Mouse (Mus musculus) olfactory bulb, adult 2 months (tissue): ENCODE data around the gene Dnajc17.

ENCODE experiments used
- CTCF ChIP-seq: fragments of 200-500 bp; IDR thresholded peaks from 2 replicates; pipeline ENCODE4 v1.5.1; 2012; ENCODE audit warnings: low read depth, mild to moderate bottlenecking, low read length, moderate library complexity; ENCODE audit not compliant: insufficient read depth
- POLR2A ChIP-seq: fragments of 200-500 bp; IDR thresholded peaks from 2 replicates; pipeline ENCODE4 v1.6.1; 2012; ENCODE audit warnings: mild to moderate bottlenecking, low read depth, low read length, moderate library complexity; ENCODE audit not compliant: insufficient read depth

DNA sequence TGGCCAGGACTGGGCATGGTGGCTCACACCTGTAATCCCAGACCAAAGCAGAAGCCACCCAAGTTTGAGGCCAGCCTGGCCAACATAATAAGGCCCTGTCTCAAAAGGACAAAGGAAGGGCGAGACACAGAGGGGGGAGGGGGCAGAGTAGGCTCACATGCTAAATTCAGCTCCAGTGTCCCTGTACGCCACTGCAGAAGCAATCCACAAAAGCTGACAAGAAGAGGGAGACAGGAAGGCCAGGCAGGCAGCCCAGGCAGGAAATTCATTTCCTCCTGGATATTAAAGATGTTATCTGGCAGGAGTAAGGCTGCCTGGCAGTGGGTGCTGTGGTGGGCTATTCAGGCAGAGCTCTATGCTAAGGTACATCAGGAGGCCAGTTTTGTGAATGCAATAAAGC is 47.3 kb downstream of the Dnajc17 start:
- TF ChIP-seq CTCF = no peak
- no peak for TF ChIP-seq POLR2A
